Mouse (Mus musculus) thymus, adult 2 months (tissue): ENCODE results near the gene Rhpn2. TPM values are rescaled to one million over a fixed set of nuclear protein-coding genes. Genes with fewer than 3 reads are reported as not detected.

Source experiments
- DNase-seq: peaks from one replicate; pipeline ENCODE4 v3.0.0; 2021
- H3K27ac ChIP-seq: fragments of 200-500 bp; 2 replicates; pipeline ENCODE4 v1.5.1; 2012; ENCODE audit warnings: low read length, control low read depth; ENCODE audit not compliant: control insufficient read depth, insufficient read depth
- H3K27me3 ChIP-seq: fragments of 200-500 bp; 2 replicates; pipeline ENCODE4 v1.6.1; 2012; ENCODE audit warnings: mild to moderate bottlenecking, low read length, moderate library complexity, mixed read lengths; ENCODE audit not compliant: control insufficient read depth, insufficient read depth
- H3K36me3 ChIP-seq: fragments of 200-500 bp; 2 replicates; pipeline ENCODE4 v1.6.1; 2012; ENCODE audit warnings: mild to moderate bottlenecking, low read length, moderate library complexity; ENCODE audit not compliant: control insufficient read depth, insufficient read depth
- H3K4me1 ChIP-seq: fragments of 200-500 bp; replicated peaks from 2 replicates; pipeline ENCODE4 v1.6.1; 2012; ENCODE audit warnings: low read length; ENCODE audit not compliant: control insufficient read depth, insufficient read depth
- H3K4me3 ChIP-seq: fragments of 200-500 bp; 2 replicates; pipeline ENCODE4 v1.5.1; 2012; ENCODE audit warnings: mild to moderate bottlenecking, low read length, control low read depth, moderate library complexity; ENCODE audit not compliant: control insufficient read depth, insufficient read depth
- CTCF ChIP-seq: fragments of 200-500 bp; IDR thresholded peaks from 2 replicates; pipeline ENCODE4 v1.5.1; 2012; ENCODE audit warnings: mild to moderate bottlenecking, control low read depth, low read length, moderate library complexity, borderline replicate concordance; ENCODE audit not compliant: control insufficient read depth, poor library complexity, insufficient read depth; ENCODE audit errors: extremely low read depth
- POLR2A ChIP-seq: fragments of 200-500 bp; IDR thresholded peaks from 2 replicates; pipeline ENCODE4 v1.6.1; 2012; ENCODE audit warnings: mild to moderate bottlenecking, low read length, control low read depth, moderate library complexity; ENCODE audit not compliant: control insufficient read depth, poor library complexity, insufficient read depth; ENCODE audit errors: extremely low read depth
- WGBS: fragments of 180-500 bp; shearing (Covaris S2); methylation state at CpG from one replicate; pipeline ENCODE4 v1.1.7; 2018; 5-methylcytosine and 5-hydroxymethylcytosine counted together
- polyA plus RNA-seq: library from polyadenylated mRNA; depleted of rRNA; stranded (reverse); fragments of >200 nt; gene quantifications from 2 replicates; pipeline ENCODE4 v1.2.3, GENCODE M21; 2012

Gene Rhpn2
- polyA plus RNA-seq, 1 experiment = 1.3 TPM

GRCm38 (mm10) chr7:35344785-35345330, 10.9 kb downstream of the Rhpn2 start:
- Histone ChIP-seq H3K27ac (no peak overlapping the region), H3K27me3 (no peaks in the 10 kb centered on the region; the same call in 1 of the 2 replicates), H3K36me3 (no peaks in the 10 kb centered on the region), H3K4me1 (no peaks in the 10 kb centered on the region), H3K4me3 (no peak overlapping the region)
- no peak for DNase-seq
- WGBS = 96% methylated on average over 5 of the region's 5 CpGs
- TF ChIP-seq POLR2A = no peak
- no peak for TF ChIP-seq CTCF

DNA sequence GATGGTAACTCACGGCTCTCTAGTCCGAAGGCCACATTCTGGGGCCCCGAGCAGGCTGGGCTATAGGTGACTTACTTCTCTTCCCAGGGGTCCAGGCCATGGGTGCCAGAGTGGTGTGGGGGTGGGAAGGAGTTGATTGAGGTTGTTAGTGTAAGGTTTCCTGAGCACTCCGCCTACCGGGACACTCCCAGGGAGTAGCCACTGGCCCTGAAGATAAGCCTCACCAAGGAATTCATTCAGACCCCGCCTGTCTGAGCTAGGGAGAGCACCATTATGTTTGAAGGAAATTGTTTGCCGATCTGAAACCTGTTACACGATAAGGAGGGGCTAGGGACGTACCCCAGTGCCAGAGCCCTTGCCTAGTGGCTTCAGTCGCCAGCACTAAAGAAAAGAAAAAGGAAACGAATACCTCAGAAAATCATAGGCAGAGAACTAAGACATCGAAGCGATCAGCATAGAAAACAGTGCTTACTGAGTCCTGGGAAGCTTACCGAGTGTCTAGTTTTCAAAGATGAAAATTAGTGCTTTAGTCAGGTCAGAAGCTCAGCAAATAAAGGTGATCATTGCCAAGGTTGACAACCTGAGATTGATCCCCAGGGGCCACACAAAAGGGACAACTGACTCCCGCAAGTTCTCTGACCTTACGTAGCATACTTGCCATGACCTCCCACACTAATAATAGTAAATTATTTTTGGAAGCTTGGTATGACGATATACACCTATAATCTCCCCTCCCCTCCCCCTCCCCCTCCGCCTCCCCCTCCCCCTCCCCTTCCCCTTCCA, 14.1 kb downstream of the Rhpn2 start:
- 71% methylated on average over 17 of the region's 18 CpGs for WGBS
- TF ChIP-seq CTCF (no peak), POLR2A (no peak)
- no peaks in the 10 kb centered on the region for H3K36me3 ChIP-seq
- H3K27me3 ChIP-seq = no peaks in the 10 kb centered on the region
- H3K27ac ChIP-seq = no peak overlapping the region
- no peaks in the 10 kb centered on the region for H3K4me1 ChIP-seq
- H3K4me3 ChIP-seq = no peak overlapping the region
- DNase-seq = no peak

GRCm38 (mm10) chr7:35349022-35349421, 15.1 kb downstream of the Rhpn2 start:
- Histone ChIP-seq H3K4me1 (no peaks in the 10 kb centered on the region), H3K27ac (no peak overlapping the region), H3K4me3 (no peak overlapping the region), H3K27me3 (no peaks in the 10 kb centered on the region), H3K36me3 (no peaks in the 10 kb centered on the region)
- no peak for TF ChIP-seq POLR2A
- no peak for TF ChIP-seq CTCF
- WGBS = 88% methylated on average over 4 of the region's 4 CpGs
- DNase-seq = no peak

DNA sequence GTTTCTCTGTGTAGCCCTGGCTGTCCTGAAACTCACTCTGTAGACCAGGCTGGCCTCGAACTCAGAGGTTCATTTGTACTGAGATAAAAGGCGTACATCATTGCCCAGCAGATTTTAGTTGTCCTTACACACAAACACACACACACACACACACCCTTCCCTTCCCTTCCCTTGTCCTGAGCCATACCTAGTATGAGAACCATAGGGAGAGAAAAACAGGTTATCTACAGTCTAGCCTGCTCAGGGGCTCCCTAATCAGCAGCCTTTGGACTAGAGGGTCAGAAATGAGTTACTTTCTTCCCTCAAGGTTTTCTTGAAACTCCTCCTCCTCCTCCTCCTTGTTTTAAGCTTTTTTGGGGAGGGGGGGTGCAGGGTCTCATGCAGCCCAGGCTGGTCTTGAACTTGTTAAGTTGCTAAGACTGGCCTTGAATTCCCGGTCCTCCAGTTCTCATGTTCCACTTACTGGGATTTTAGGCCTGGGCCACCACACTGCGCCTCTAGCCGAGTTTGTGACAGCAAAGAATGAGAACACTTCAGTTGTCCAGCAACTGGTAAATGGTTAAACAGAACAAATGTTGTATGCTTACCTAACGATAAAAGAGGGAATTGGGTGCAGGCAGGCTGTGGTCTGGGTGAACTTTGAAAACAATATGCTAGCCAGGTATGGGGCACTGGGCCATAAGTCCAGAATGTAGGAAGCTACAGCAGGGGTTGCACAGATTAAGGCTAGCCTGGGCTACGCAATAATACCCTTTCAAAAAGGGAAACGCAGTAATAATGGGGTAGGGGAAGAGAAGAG, 16.1 kb downstream of the Rhpn2 start:
- DNase-seq = no peak
- no peak overlapping the region for H3K27ac ChIP-seq
- no peaks in the 10 kb centered on the region for H3K27me3 ChIP-seq
- no peaks in the 10 kb centered on the region for H3K36me3 ChIP-seq
- 92% methylated on average over 8 of the region's 8 CpGs for WGBS
- H3K4me1 ChIP-seq = no peaks in the 10 kb centered on the region
- H3K4me3 ChIP-seq = no peak overlapping the region
- no peak for TF ChIP-seq POLR2A

DNA sequence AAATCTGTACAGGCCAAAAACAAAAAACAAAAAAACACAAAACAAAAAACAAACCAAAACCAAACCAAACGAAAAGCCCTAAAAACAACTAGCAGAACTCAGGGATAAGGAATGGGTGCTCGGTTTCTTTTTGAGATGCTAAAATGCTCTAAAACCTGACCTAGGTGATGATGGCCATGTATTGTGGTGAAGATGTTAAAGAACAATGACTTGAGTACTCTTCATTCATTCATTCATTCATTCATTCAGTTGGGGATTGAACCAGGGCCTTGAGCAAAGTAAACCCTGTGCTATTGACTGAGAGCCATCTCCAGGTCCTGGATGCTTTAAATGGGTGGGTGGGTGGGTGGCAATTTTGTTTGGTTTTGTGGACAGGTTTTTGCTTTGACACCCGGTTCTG, 17.2 kb downstream of the Rhpn2 start:
- Histone ChIP-seq H3K4me1 (no peaks in the 10 kb centered on the region), H3K36me3 (no peaks in the 10 kb centered on the region), H3K27me3 (no peaks in the 10 kb centered on the region), H3K4me3 (no peak overlapping the region), H3K27ac (no peak overlapping the region)
- TF ChIP-seq POLR2A = no peak
- no peak for TF ChIP-seq CTCF
- no peak for DNase-seq
- 90% methylated on average over 3 of the region's 3 CpGs for WGBS

DNA sequence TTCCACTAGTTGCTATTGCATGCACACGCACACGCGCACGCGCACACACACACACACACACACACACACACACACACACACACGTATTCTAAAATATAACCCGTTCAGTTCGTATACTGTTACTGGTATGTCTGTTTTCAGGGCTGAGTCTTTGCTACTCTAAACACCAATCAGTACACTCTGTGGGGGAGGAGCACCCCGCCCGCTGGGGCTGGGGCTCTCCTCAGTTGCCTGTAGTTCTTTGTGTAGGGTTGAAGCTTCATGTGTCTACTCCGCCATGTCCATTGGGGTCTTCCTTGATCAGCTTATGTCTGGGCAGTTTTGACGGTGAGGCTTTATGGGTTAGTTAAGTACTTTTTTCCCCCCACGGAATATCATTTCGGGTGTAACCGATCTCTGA, 19.3 kb downstream of the Rhpn2 start:
- WGBS = 97% methylated on average over 15 of the region's 15 CpGs
- H3K36me3 ChIP-seq = no peaks in the 10 kb centered on the region

More for the DNA sequence above, 19.3 kb downstream of the Rhpn2 start:
- no peak overlapping the region for H3K27ac ChIP-seq
- H3K27me3 ChIP-seq = no peaks in the 10 kb centered on the region
- TF ChIP-seq POLR2A = no peak
- no peak for TF ChIP-seq CTCF
- no peak overlapping the region for H3K4me3 ChIP-seq
- no peak for DNase-seq
- no peaks in the 10 kb centered on the region for H3K4me1 ChIP-seq
